Mouse (Mus musculus): ENCODE data around the gene 2810408A11Rik. TPM values are rescaled to one million over a fixed set of nuclear protein-coding genes. Genes with fewer than 3 reads are reported as not detected.
"Not testable (repeated sequence)": the region's sequence is repeated elsewhere in the genome, so short reads cannot be mapped to it uniquely, and the experiment has no call there.

2810408A11Rik gene
- polyA plus RNA-seq, 1 experiment from 2014 or later: 23.6 TPM

DNA sequence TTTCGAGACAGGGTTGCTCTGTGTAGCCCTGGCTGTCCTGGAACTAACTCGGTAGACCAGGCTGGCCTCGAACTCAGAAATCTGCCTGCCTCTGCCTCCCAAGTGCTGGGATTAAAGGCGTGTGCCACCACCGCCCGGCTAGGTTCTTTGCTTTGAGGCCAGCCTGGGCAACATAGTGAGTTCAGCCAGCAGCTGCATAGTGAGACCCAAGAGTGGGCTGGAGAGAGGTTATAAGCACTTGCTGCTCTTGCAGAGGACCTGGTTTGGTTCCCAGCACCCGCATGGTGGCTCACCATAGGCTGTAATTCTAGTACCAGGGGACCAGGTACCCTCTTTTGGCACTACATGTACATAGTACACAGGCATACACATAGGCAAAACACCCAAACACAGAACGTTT lies 29.4 kb upstream of the 2810408A11Rik start:
- not testable (repeated sequence) for H3K27me3 ChIP-seq; H3K4me2 ChIP-seq (replicated peaks); H3K4me1 ChIP-seq; H3K9me3 ChIP-seq; ATAC-seq (ENCODE audit: insufficient number of reproducible peaks, insufficient read depth, low FRiP score, low TSS enrichment); H3K36me3 ChIP-seq; H3K4me3 ChIP-seq; H3K27ac ChIP-seq; H3K9ac ChIP-seq
- WGBS: 89% methylated on average over 8 of the region's 8 CpGs

DNA sequence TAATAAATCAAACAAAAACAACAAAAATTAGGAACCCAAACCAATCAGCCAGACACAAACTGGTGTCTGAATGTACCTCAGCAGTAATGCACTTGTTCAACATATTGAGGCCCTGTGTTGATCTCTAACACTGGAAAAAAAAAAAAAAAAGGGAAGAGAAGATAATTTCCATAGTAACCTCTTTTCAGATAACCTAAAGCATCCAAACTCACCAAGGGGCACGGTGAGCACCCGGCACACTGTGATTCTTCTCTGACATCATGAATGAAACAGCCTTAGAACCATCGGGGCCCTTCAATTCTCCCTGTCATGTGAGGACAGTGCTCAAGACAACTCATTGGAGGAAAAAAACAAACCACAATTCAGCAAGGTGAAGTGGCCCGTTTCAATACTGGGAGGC lies 28.9 kb upstream of the 2810408A11Rik start:
- H3K27ac ChIP-seq: no peak overlapping the region
- no peak overlapping the region for H3K4me3 ChIP-seq
- no peak overlapping the region for H3K4me2 ChIP-seq (replicated peaks)
- H3K9ac ChIP-seq: no peak overlapping the region
- H3K27me3 ChIP-seq: no peaks in the 10 kb centered on the region
- H3K4me1 ChIP-seq: peaks cover 2% of the 10 kb centered on the region; the same call in 1 of the 2 replicates
- no peak for ATAC-seq (ENCODE audit: insufficient number of reproducible peaks, insufficient read depth, low FRiP score, low TSS enrichment)
- no peaks in the 10 kb centered on the region for H3K36me3 ChIP-seq
- no peaks in the 10 kb centered on the region for H3K9me3 ChIP-seq
- WGBS: 85% methylated on average over 4 of the region's 4 CpGs

DNA sequence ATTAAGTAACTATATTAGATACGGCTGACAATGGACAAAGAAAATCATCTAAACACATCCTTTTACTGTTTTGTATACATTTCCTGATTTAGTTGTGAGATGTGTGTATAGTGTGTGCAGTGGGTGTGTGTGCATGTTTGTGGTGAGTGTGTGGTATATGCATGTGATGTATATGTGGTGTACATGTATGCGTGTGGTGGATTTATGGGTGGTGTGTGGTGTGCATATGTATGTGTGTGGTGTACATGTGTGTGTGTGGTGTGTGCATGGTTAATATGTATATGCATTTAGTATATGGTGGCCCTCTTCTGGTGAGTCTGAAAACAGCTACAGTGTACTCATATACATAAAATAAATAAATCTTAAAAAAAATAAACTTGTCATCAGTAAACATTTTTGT lies 26.7 kb upstream of the 2810408A11Rik start:
- no peak for ATAC-seq (ENCODE audit: insufficient number of reproducible peaks, insufficient read depth, low FRiP score, low TSS enrichment)
- Histone ChIP-seq H3K27me3 (no peaks in the 10 kb centered on the region), H3K4me3 (no peak overlapping the region), H3K9ac (no peak overlapping the region), H3K4me2 (replicated peaks) (no peak overlapping the region), H3K4me1 (no peaks in the 10 kb centered on the region), H3K27ac (no peak overlapping the region), H3K9me3 (no peaks in the 10 kb centered on the region), H3K36me3 (no peaks in the 10 kb centered on the region)
- 95% methylated on average over 2 of the region's 2 CpGs for WGBS

DNA sequence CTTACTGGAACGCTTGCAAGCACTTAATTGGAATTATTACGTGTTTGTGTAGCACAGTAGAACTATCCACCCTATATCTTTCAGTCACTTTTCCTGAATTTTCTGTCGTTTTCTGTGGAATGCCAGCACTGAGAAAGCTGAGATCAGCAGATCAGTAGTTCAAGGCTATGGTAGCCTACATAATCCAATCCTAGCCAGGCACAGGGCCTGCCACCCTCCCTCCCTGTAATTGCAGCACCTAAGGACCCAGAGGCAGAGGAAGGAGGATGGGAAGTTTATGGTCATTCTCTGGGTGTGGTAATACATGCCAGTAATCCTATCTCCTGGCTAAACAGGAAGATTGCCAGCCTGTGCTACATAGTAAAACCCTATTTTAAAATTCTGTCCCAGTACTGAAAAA lies 22.0 kb upstream of the 2810408A11Rik start:
- Histone ChIP-seq H3K4me1 (peaks cover 11% of the 10 kb centered on the region), H3K4me3 (no peak overlapping the region), H3K36me3 (peaks cover 12% of the 10 kb centered on the region), H3K9ac (no peak overlapping the region), H3K4me2 (replicated peaks) (no peak overlapping the region), H3K27me3 (no peaks in the 10 kb centered on the region), H3K27ac (0 out of 2 replicates have a peak overlapping the region, but pooled peaks have one; percentile 27), H3K9me3 (no peaks in the 10 kb centered on the region)
- no peak for ATAC-seq (ENCODE audit: insufficient number of reproducible peaks, insufficient read depth, low FRiP score, low TSS enrichment)
- 64% methylated on average over 3 of the region's 3 CpGs for WGBS

DNA sequence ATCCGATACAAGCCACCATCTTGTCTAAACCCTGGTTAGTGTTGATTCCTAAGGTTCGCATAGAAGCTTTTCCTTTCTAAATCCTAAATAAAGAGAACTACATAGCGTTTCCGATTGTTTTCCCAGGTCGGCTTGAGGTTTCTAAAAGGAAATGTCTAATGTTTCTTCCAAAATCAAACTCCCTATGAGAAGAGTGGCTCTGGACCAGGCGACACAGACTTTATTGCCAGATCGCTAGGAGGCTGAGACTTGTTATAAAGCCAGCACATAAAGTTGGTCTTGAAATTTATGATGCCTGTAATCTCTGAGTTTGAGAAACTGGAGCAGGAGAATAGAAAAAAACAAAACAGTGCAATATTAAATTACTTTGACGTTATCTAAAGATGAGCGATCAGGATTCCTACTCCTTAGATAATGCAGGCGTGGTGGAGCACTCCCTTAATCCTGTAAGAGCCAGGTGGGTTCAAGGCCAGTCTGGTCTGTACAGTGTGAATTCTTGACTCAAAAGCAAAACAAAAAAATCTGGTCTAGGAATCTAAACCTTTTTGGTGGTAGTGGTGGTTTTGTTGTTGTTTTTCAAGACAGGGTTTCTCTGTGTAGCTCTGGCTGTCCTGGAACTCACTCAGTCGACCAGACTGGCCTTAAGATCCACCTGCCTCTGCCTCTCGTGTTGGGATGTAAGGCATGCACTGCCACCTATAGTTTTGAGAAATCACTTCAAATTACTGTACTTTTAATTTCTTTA lies 21.4 kb upstream of the 2810408A11Rik start:
- Histone ChIP-seq H3K4me1 (peaks cover 11% of the 10 kb centered on the region), H3K27me3 (no peaks in the 10 kb centered on the region), H3K9me3 (no peaks in the 10 kb centered on the region), H3K36me3 (peaks cover 18% of the 10 kb centered on the region), H3K9ac (peak overlapping the region; percentile 36; the same call in 1 of the 2 replicates), H3K27ac (peak overlapping the region; percentile 97), H3K4me3 (peak overlapping the region; percentile 98), H3K4me2 (replicated peaks) (peak overlapping the region; percentile 85)
- no peak for ATAC-seq (ENCODE audit: insufficient number of reproducible peaks, insufficient read depth, low FRiP score, low TSS enrichment)
- WGBS: 5% methylated on average over 12 of the region's 12 CpGs

DNA sequence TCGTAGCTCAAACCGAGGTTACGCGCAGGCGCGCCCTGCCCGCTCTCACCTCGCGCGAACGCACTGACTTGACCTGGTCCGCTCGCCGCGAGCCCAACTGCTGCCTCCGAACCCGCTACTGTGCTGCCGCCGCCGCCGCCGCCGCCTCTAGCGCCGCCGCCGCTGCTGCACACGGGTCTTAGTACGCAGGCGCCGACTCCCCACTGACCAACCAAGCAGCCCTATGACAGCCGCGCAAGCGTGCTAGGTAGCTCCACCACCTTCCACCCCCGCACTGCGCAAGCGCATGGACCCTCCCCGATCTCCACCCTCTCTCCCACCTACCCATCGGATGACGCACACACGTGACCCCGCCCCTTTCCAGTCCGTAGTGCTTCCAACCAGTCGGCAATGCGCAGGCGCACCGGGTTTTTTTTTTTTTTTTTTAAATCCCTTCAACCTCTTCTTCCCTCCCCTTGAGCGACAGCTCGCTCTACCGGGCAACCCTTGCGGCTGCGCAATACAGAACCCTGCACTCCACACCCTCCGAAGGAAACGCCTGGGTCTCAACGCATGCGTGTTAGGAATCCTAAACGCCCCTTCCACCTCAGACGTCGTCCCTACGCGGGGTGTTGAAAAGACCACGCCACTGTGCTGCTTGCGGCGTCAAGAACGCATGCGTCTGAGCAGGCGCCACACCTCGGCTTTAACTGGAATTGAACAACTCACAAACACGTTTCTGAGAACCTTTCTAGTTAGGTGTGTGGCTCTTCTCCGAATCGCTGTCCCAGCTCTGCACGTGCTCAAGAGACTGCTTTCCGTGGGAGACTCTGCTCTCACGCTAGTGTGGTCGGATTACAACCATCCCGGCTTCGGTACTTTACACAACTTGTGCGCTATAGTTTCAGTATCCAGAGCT lies 20.6 kb upstream of the 2810408A11Rik start, which contains the start of gene Eif5a:
Gene Eif5a, minus strand, starts transcription at position 845 of the 898 bp plus-strand sequence.
- peak within 1 kb of the TSS; percentile 98 for H3K4me3 ChIP-seq
- H3K27me3 ChIP-seq: no peaks in the 10 kb centered on the region
- peaks cover 26% of the 10 kb centered on the region for H3K36me3 ChIP-seq
- H3K9ac ChIP-seq: peak within 1 kb of the TSS; percentile 98
- H3K9me3 ChIP-seq: no peaks in the 10 kb centered on the region
- ATAC-seq (ENCODE audit: insufficient number of reproducible peaks, insufficient read depth, low FRiP score, low TSS enrichment): peak; percentile 97
- peak within 1 kb of the TSS; percentile 97 for H3K27ac ChIP-seq
- peak within 1 kb of the TSS; percentile 85 for H3K4me2 ChIP-seq (replicated peaks)
- H3K4me1 ChIP-seq: peaks cover 13% of the 10 kb centered on the region
- under 1% methylated on average over 78 of the region's 78 CpGs for WGBS

DNA sequence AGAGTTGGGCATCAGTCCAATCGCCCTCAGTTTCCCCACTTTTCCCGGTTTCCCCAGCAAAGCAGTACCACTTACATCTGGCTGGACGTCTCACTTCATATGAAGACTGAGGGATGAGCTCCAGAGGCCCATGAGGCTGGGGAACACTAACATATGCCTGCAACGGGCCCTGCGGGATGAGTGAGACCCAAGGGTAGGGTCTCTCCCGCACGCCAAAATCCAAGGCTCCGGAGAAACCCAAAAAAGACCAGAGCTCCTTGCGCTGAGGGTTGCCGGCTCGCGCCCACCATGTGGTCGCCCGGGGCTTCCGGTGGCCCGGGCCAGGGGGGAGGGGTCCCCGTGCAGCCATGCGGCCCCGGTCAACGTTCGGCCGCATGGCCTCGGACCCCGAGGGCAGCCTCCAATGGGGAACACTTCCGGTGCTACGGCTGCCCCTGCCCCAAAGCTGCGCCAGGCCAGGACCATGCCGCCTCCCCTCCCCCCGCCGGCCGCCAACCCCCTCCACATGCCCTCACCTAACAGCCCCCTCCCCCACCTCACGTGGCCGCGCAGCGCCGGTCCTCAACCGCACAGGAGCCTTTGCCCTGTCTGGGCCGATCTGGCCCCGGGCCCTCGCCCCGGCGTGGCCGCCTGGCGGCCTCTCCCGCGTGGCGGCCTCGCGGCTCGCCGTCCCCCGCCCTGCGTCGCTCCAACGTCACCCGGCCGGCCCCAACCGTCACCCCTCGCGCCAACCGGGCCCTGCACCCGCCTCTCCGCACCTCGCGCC lies 19.7 kb upstream of the 2810408A11Rik start:
- peak overlapping the region; percentile 98 for H3K9ac ChIP-seq
- peak overlapping the region; percentile 98 for H3K4me3 ChIP-seq
- H3K36me3 ChIP-seq: peaks cover 35% of the 10 kb centered on the region
- H3K27me3 ChIP-seq: no peaks in the 10 kb centered on the region
- H3K4me1 ChIP-seq: peaks cover 22% of the 10 kb centered on the region
- WGBS: under 1% methylated on average over 56 of the region's 65 CpGs
- no peak; the same call in 1 of the 2 replicates for ATAC-seq (ENCODE audit: insufficient number of reproducible peaks, insufficient read depth, low FRiP score, low TSS enrichment)
- H3K4me2 ChIP-seq (replicated peaks): peak overlapping the region; percentile 85
- peak overlapping the region; percentile 97 for H3K27ac ChIP-seq
- no peaks in the 10 kb centered on the region for H3K9me3 ChIP-seq

DNA sequence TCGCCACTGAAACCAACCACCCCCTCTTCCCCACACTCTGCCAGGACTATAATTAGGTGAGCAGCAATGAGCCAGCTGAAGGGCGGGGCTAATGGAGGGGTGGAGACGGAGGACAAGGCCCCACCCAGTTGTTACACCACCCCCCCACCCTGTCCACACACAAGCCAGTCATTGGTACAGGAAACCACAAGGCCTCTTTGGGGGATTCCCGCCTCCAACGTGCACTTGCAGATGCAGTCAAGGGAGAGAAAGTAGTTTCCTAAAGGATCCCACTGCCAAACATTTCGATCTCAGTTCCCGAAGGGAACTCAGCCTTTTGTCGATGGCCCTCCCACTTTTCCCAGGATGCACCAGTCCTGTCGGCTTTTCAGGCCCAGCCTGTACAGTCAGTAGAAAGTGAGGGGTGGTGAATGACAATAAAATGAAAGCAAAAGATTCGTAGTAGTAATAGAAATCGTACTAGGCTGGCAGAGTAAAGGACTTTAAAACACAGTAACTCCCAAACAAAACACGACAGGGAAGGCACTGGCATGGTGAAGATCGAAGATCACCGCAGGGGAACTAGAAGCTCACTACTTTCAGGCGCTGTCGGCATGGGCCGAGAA lies 19.0 kb upstream of the 2810408A11Rik start:
- Histone ChIP-seq H3K27me3 (no peaks in the 10 kb centered on the region), H3K4me3 (peak overlapping the region; percentile 98), H3K9me3 (no peaks in the 10 kb centered on the region), H3K27ac (peak overlapping the region; percentile 97), H3K36me3 (peaks cover 42% of the 10 kb centered on the region), H3K4me2 (replicated peaks) (peak overlapping the region; percentile 85), H3K4me1 (peaks cover 29% of the 10 kb centered on the region), H3K9ac (peak overlapping the region; percentile 98)
- ATAC-seq (ENCODE audit: insufficient number of reproducible peaks, insufficient read depth, low FRiP score, low TSS enrichment): no peak
- under 1% methylated on average over 17 of the region's 17 CpGs for WGBS

DNA sequence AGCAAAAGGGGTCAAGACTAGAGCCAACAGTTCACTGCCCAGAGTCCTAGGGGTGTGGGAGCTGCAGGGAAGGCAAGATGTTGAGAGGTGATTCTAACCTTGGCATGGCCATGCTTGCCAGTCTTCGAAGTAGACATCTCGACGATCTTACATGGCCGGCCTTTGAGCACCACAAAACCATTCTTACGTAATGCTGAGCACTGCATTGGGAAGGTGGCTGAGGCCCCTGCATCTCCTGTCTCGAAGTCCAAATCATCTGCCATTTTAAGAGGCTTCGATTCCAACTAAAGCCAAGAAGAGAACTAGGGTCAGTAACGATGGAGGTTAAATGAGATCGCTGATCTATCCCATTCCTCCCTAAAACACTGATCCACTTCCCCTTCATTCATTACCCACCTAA lies 18.3 kb upstream of the 2810408A11Rik start:
- H3K27me3 ChIP-seq: no peaks in the 10 kb centered on the region
- H3K9me3 ChIP-seq: no peaks in the 10 kb centered on the region
- WGBS: 84% methylated on average over 9 of the region's 9 CpGs
- peak overlapping the region; percentile 85 for H3K4me2 ChIP-seq (replicated peaks)
- peak overlapping the region; percentile 97; the same call in 1 of the 2 replicates for H3K27ac ChIP-seq
- peak overlapping the region; percentile 98; the same call in 1 of the 2 replicates for H3K9ac ChIP-seq
- ATAC-seq (ENCODE audit: insufficient number of reproducible peaks, insufficient read depth, low FRiP score, low TSS enrichment): no peak
- H3K4me3 ChIP-seq: peak overlapping the region; percentile 98
- H3K36me3 ChIP-seq: peaks cover 42% of the 10 kb centered on the region
- peaks cover 32% of the 10 kb centered on the region for H3K4me1 ChIP-seq

DNA sequence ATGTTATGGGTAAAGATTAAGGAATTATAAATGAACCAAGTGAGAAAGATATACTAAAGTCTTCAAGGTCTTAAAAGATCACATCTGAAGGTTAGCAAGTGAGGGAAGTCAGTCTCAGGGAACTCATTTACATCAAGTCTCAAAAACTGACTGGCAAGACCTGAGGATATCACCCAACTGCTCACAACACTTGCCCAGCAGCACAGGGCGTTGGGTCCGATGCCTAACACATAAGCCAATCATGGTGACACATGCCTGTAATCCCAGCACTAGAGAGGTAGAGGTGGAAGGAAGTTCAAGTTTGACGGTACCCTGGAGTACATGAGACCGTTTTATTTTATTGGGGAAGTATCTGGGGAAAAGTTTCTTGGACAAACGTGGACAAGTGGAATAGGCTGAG lies 17.3 kb upstream of the 2810408A11Rik start:
- H3K4me1 ChIP-seq: peaks cover 38% of the 10 kb centered on the region
- no peaks in the 10 kb centered on the region for H3K27me3 ChIP-seq
- H3K36me3 ChIP-seq: peaks cover 45% of the 10 kb centered on the region
- WGBS: 83% methylated on average over 5 of the region's 5 CpGs
- no peak overlapping the region for H3K4me2 ChIP-seq (replicated peaks)
- no peaks in the 10 kb centered on the region for H3K9me3 ChIP-seq
- H3K27ac ChIP-seq: no peak overlapping the region
- no peak for ATAC-seq (ENCODE audit: insufficient number of reproducible peaks, insufficient read depth, low FRiP score, low TSS enrichment)
- H3K9ac ChIP-seq: no peak overlapping the region
- no peak overlapping the region for H3K4me3 ChIP-seq
